Mouse (Mus musculus) intestine, embryonic 15.5 days (tissue): Measurements from ENCODE around the gene Tmem82. TPM values are rescaled to one million over a fixed set of nuclear protein-coding genes. Genes with fewer than 3 reads are reported as not detected.
"Not testable (repeated sequence)": the region's sequence is repeated elsewhere in the genome, so short reads cannot be mapped to it uniquely, and the experiment has no call there.

Experiments
- ATAC-seq: fragments of 200-750 bp; cut with Nextera tagmentation; 2 replicates; pipeline ENCODE4 v1.8.0; 2017; ENCODE audit warnings: moderate TSS enrichment, moderate library complexity
- H3K27ac ChIP-seq: fragments of 300-500 bp; sonication (generic); 2 replicates; pipeline ENCODE4 v1.5.1; 2015; ENCODE audit warnings: mild to moderate bottlenecking, inconsistent platforms
- H3K27me3 ChIP-seq: fragments of 300-500 bp; sonication (generic); replicated peaks from 2 replicates; pipeline ENCODE4 v1.6.1; 2015; ENCODE audit warnings: inconsistent platforms
- H3K36me3 ChIP-seq: fragments of 300-500 bp; sonication (generic); 2 replicates; pipeline ENCODE4 v1.6.1; 2015; ENCODE audit warnings: inconsistent platforms
- H3K4me1 ChIP-seq: fragments of 300-500 bp; sonication (generic); replicated peaks from 2 replicates; pipeline ENCODE4 v1.6.1; 2015; ENCODE audit warnings: inconsistent platforms
- H3K4me2 ChIP-seq: fragments of 300-500 bp; sonication (generic); replicated peaks from 2 replicates; pipeline ENCODE4 v1.6.1; 2015; ENCODE audit warnings: mild to moderate bottlenecking, inconsistent platforms
- H3K4me3 ChIP-seq: fragments of 300-500 bp; sonication (generic); replicated peaks from 2 replicates; pipeline ENCODE4 v1.5.1; 2015; ENCODE audit warnings: inconsistent platforms
- H3K9ac ChIP-seq: fragments of 300-500 bp; sonication (generic); 2 replicates; pipeline ENCODE4 v1.6.1; 2015; ENCODE audit warnings: inconsistent platforms
- H3K9me3 ChIP-seq: fragments of 300-500 bp; sonication (generic); 2 replicates; pipeline ENCODE4 v1.6.1; 2016; ENCODE audit warnings: inconsistent platforms
- WGBS: fragments of 180-500 bp; shearing (Covaris S2); methylation state at CpG from one replicate; pipeline ENCODE4 v1.1.7; 2015; 5-methylcytosine and 5-hydroxymethylcytosine counted together
- polyA plus RNA-seq: library from polyadenylated mRNA; unstranded; fragments of >200 nt; fragmentation: Nextera tagmentation; extraction: Ambion mirVana; gene quantifications from 2 replicates; pipeline ENCODE4 v1.2.1, GENCODE M21; 2015

The Tmem82 gene
- polyA plus RNA-seq, 1 experiment from 2014 or later = 18.5 TPM

- Histone ChIP-seq H3K27ac (no peak overlapping the region), H3K9ac (no peak overlapping the region), H3K36me3 (no peaks in the 10 kb centered on the region), H3K4me3 (no peak overlapping the region), H3K4me2 (no peak overlapping the region), H3K27me3 (no peaks in the 10 kb centered on the region), H3K9me3 (no peaks in the 10 kb centered on the region), H3K4me1 (peaks cover 14% of the 10 kb centered on the region)
- no peak for ATAC-seq
- WGBS = 87% methylated on average over 5 of the region's 5 CpGs
These were observed 49.5 kb downstream of the Tmem82 start for GRCm38 (mm10) chr4:141568966-141569365.

- H3K9ac ChIP-seq, H3K9me3 ChIP-seq, H3K36me3 ChIP-seq, H3K27ac ChIP-seq, H3K4me3 ChIP-seq, H3K4me2 ChIP-seq, H3K4me1 ChIP-seq, H3K27me3 ChIP-seq: not testable (repeated sequence)
- WGBS = 88% methylated on average over 7 of the region's 7 CpGs
- 0 out of 2 replicates have a peak, but pooled peaks have one; percentile 3 for ATAC-seq
These were observed 51.3 kb downstream of the Tmem82 start for GRCm38 (mm10) chr4:141567174-141567573.

- no peak overlapping the region for H3K27ac ChIP-seq
- no peak for ATAC-seq
- no peak overlapping the region for H3K4me2 ChIP-seq
- no peaks in the 10 kb centered on the region for H3K27me3 ChIP-seq
- no peak overlapping the region for H3K9ac ChIP-seq
- H3K4me1 ChIP-seq = peaks cover 7% of the 10 kb centered on the region
- no peak overlapping the region for H3K4me3 ChIP-seq
- 91% methylated on average over 6 of the region's 6 CpGs for WGBS
- H3K36me3 ChIP-seq = no peaks in the 10 kb centered on the region
- no peaks in the 10 kb centered on the region for H3K9me3 ChIP-seq
These were observed 52.2 kb downstream of the Tmem82 start for GRCm38 (mm10) chr4:141566187-141566586.

GRCm38 (mm10) chr4:141565325-141565724, 53.1 kb downstream of the Tmem82 start:
- Histone ChIP-seq H3K4me2 (no peak overlapping the region), H3K4me1 (0 out of 2 replicates have a peak, but pooled peaks cover 3% of the 10 kb centered on the region), H3K9me3 (no peaks in the 10 kb centered on the region), H3K36me3 (no peaks in the 10 kb centered on the region), H3K4me3 (no peak overlapping the region), H3K9ac (no peak overlapping the region), H3K27ac (peak overlapping the region; percentile 37; the same call in 1 of the 2 replicates), H3K27me3 (no peaks in the 10 kb centered on the region)
- 49% methylated on average over 7 of the region's 7 CpGs for WGBS
- no peak for ATAC-seq

GRCm38 (mm10) chr4:141564660-141565059, 53.8 kb downstream of the Tmem82 start:
- H3K27ac ChIP-seq = no peak overlapping the region
- no peaks in the 10 kb centered on the region for H3K9me3 ChIP-seq
- H3K4me3 ChIP-seq = no peak overlapping the region
- no peaks in the 10 kb centered on the region for H3K27me3 ChIP-seq
- no peak overlapping the region for H3K4me2 ChIP-seq
- 74% methylated on average over 3 of the region's 3 CpGs for WGBS
- H3K4me1 ChIP-seq = 0 out of 2 replicates have a peak, but pooled peaks cover 3% of the 10 kb centered on the region
- H3K36me3 ChIP-seq = no peaks in the 10 kb centered on the region
- no peak overlapping the region for H3K9ac ChIP-seq
- no peak for ATAC-seq

- no peak for ATAC-seq
- 90% methylated on average over 4 of the region's 4 CpGs for WGBS
These were observed 54.2 kb downstream of the Tmem82 start for GRCm38 (mm10) chr4:141564209-141564608.

More at GRCm38 (mm10) chr4:141564209-141564608, 54.2 kb downstream of the Tmem82 start:
- H3K9me3 ChIP-seq = no peaks in the 10 kb centered on the region
- H3K4me1 ChIP-seq = 0 out of 2 replicates have a peak, but pooled peaks cover 4% of the 10 kb centered on the region
- H3K27me3 ChIP-seq = no peaks in the 10 kb centered on the region
- no peak overlapping the region for H3K27ac ChIP-seq
- no peak overlapping the region for H3K4me3 ChIP-seq
- H3K36me3 ChIP-seq = no peaks in the 10 kb centered on the region
- H3K9ac ChIP-seq = no peak overlapping the region
- no peak overlapping the region for H3K4me2 ChIP-seq

Other genes starting within 250 kb of the Tmem82 start
- gene Clcnka, start 219.9 kb downstream of the Tmem82 start, polyA plus RNA-seq = 0.06 and 0.08 TPM in 2 replicates
- not detected in 2 replicates for gene Clcnkb, start 202.6 kb downstream of the Tmem82 start, polyA plus RNA-seq
- 3.0 and 3.1 TPM in 2 replicates for gene Hspb7, start 197.9 kb downstream of the Tmem82 start, polyA plus RNA-seq
- gene Srarp, start 182.5 kb downstream of the Tmem82 start, polyA plus RNA-seq = not detected in 2 replicates
- gene Zbtb17, start 174.0 kb downstream of the Tmem82 start, polyA plus RNA-seq = 25.6 and 27.2 TPM in 2 replicates
- gene Spen, start 80.0 kb downstream of the Tmem82 start, polyA plus RNA-seq = 7.4 and 10.5 TPM in 2 replicates
- gene Fblim1, start 12.5 kb downstream of the Tmem82 start, polyA plus RNA-seq = 63.9 and 68.9 TPM in 2 replicates
- 3.3 and 4.3 TPM in 2 replicates for gene Slc25a34, start 5.2 kb upstream of the Tmem82 start, polyA plus RNA-seq
- gene Plekhm2, start 46.3 kb upstream of the Tmem82 start, polyA plus RNA-seq = 3.9 and 4.5 TPM in 2 replicates
- not detected in 2 replicates for gene Rsc1a1, start 67.0 kb upstream of the Tmem82 start, polyA plus RNA-seq
- 23.3 and 24.4 TPM in 2 replicates for gene Ddi2, start 104.8 kb upstream of the Tmem82 start, polyA plus RNA-seq
- 36.7 and 41.9 TPM in 2 replicates for gene Agmat, start 128.0 kb upstream of the Tmem82 start, polyA plus RNA-seq
- gene Dnajc16, start 172.3 kb upstream of the Tmem82 start, polyA plus RNA-seq = 4.2 and 4.4 TPM in 2 replicates
- 21.8 and 22.2 TPM in 2 replicates for gene Casp9, start 175.0 kb upstream of the Tmem82 start, polyA plus RNA-seq
- 131 and 571 TPM in 2 replicates for gene Cela2a, start 207.5 kb upstream of the Tmem82 start, polyA plus RNA-seq
- gene Ctrc, start 227.7 kb upstream of the Tmem82 start, polyA plus RNA-seq = 0.45 and 0.97 TPM in 2 replicates